Mouse (Mus musculus) C2C12 (cell line): ENCODE measurements around the gene Ihh.

Experiments
- CEBPB ChIP-seq: IDR thresholded peaks from one replicate; pipeline ENCODE4 v1.6.1; 2011; ENCODE audit warnings: low read depth, mild to moderate bottlenecking, control low read depth, moderate library complexity
- CTCF ChIP-seq: IDR thresholded peaks from one replicate; pipeline ENCODE4 v1.5.1; 2011; ENCODE audit not compliant: control insufficient read depth, insufficient read depth, insufficient read length
- MAX ChIP-seq: IDR thresholded peaks from one replicate; pipeline ENCODE4 v1.6.1; 2011; ENCODE audit warnings: mild to moderate bottlenecking, control low read depth

DNA sequence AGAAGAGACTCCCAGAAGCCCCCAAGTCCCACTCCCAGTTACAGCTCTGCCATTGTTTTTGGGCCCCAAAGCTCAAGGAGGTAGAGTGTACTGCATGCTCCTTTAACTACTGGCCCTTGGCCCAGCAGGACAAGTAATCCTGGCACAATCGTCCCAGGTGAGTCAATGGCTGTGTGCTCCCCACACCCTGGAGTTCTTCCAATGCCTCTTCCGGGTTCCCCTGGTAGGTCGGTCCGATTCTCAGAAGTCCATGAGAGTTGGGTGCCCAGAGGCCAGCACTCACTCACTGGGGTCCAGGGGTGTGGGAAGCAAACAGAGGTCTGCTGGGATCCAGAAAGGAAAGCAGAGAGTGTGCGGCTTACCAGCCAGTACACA, 11.4 kb upstream of the Ihh start:
- TF ChIP-seq CTCF (no peak), CEBPB (no peak), MAX (no peak)
